Mouse (Mus musculus): ENCODE results near the gene Terb2. TPM values are rescaled to one million over a fixed set of nuclear protein-coding genes. Genes with fewer than 3 reads are reported as not detected.

Terb2 gene
- polyA plus RNA-seq, 1 experiment from 2014 or later, result not detected

DNA sequence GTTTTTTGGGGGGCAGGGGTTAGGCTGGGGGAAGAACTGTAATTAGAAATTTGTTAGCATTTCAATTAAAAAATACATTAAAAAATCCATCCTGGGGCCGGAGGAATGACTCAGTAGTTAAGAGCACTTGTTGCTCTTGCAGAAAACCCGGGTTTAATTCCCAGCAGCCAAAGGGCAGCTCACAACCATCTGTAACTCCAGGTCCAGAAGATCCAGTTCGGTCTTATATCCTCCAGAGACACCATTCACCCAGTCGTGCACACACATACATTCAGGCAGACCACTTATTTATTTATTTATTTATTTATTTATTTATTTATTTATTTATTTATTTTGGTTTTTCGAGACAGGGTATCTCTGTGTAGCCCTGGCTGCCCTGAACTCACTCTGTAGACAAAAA, 47.3 kb downstream of the Terb2 start:
- Histone ChIP-seq H3K27ac (replicated peaks) (no peak overlapping the region), H3K4me3 (replicated peaks) (no peak overlapping the region; the same call in 1 of the 2 replicates), H3K4me2 (peak overlapping the region; percentile 90), H3K9me3 (replicated peaks) (no peaks in the 10 kb centered on the region), H3K36me3 (replicated peaks) (no peaks in the 10 kb centered on the region), H3K27me3 (no peaks in the 10 kb centered on the region), H3K4me1 (replicated peaks) (peaks cover 52% of the 10 kb centered on the region), H3K9ac (no peak overlapping the region)
- ATAC-seq (ENCODE audit: insufficient read depth), result no peak
- 57% methylated on average over 5 of the region's 5 CpGs for WGBS (ENCODE audit: insufficient replicate concordance)

DNA sequence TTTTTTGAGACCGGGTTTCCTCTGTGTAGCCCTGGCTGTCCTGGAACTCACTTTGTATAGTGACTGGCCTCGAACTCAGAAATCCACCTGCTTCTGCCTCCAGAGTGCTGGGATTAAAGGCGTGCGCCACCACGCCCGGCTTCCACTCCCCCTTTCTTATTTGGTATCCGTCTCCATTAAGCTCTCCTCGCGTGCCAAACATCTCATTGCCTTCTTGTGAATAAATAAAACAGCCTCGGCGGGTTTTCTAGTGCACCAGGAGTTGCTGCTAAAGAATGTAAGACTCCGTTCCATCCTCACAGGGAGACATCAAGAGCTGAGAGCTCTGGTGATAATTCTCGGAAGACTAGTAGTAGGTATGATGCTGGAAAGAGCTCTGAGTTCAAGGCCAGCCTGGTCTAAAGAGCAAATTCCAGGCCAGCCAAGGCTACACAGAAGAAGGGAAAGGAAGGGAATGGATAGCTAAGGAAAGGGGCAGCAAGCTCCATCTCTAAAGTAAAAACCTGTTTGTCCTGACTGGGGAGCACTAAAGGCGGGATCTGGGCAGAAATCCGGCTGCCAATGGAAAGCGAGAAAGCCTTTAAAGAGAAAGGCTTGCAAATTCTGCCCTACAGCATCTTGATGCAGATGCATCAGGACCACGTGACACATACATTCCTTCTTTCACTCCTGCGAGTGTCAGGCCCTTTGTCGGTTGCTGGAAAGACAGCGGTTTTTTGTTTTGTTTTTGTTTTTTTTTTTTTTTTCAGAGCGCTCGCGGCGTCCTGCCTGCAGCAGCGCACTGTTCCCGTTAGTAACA, 47.9 kb downstream of the Terb2 start:
- no peak for ATAC-seq (ENCODE audit: insufficient read depth)
- Histone ChIP-seq H3K4me2 (peak overlapping the region; percentile 90), H3K27ac (replicated peaks) (peak overlapping the region; percentile 90), H3K9me3 (replicated peaks) (no peaks in the 10 kb centered on the region), H3K4me1 (replicated peaks) (peaks cover 50% of the 10 kb centered on the region), H3K4me3 (replicated peaks) (peak overlapping the region; percentile 77), H3K27me3 (no peaks in the 10 kb centered on the region), H3K36me3 (replicated peaks) (no peaks in the 10 kb centered on the region), H3K9ac (peak overlapping the region; percentile 74)
- WGBS (ENCODE audit: insufficient replicate concordance), result 10% methylated on average over 26 of the region's 26 CpGs

DNA sequence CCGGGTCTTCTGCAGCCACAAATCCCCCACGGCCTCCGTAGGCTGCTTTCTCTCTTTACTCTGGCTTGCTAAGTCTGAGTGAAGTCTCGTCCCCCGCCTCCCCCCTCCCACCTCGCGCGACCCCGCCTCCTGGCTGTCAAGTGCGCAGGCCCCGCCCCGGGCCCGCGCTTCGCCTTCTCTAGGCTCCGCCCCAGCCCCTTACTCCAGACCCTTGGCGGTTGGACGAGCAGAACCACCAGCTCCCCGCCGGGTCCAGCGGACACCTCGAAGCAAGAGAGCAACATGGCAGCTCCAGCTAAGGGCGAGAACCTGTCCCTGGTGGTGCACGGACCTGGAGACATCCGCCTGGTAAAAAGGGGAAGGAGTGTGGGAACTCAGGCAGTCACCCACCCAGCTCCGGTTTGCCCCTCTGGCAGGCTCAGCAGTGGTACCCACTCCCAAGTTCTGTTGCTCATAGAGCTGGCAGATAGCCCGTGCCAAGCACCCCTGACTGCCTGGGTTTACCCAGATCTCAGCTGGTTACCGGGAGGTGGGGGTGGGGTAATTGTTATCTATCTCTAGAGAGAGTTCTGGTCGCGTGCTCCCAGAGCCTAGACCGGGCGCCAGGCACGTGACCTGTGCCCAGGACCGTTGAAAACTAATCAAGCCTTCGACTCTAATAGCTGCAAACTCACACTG, 48.7 kb downstream of the Terb2 start, which contains the start of gene Sord:
Gene Sord, plus strand, starts transcription at position 139 of the 678 bp plus-strand sequence.
- Histone ChIP-seq H3K27ac (replicated peaks) (peak within 1 kb of the TSS; percentile 90), H3K27me3 (no peaks in the 10 kb centered on the region), H3K4me2 (peak within 1 kb of the TSS; percentile 90), H3K36me3 (replicated peaks) (no peaks in the 10 kb centered on the region), H3K9me3 (replicated peaks) (no peaks in the 10 kb centered on the region), H3K4me1 (replicated peaks) (peaks cover 56% of the 10 kb centered on the region), H3K9ac (peak within 1 kb of the TSS; percentile 74), H3K4me3 (replicated peaks) (peak within 1 kb of the TSS; percentile 77)
- peak; percentile 93 for ATAC-seq (ENCODE audit: insufficient read depth)
- WGBS (ENCODE audit: insufficient replicate concordance), result under 1% methylated on average over 35 of the region's 35 CpGs

DNA sequence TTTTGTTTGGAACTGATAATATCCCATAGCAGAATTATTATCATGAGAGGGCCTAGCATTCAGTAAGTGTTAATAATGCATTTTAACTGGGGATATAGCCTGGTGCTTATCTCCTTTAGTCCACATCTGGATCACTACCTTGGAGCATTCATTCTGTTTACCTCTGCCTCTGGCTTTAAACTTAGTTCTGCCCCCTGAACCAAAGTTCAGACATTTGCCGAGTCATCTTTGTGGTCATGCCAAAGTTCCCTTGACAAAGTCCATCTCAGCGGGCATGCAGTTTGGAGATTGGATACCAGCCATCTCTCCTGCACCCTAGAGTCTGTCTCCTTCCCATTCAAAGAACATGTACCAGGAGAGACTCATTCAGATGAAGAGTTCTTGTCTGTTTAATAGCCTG, 49.4 kb downstream of the Terb2 start:
- Histone ChIP-seq H3K4me3 (replicated peaks) (peak overlapping the region; percentile 77), H3K36me3 (replicated peaks) (no peaks in the 10 kb centered on the region), H3K9ac (peak overlapping the region; percentile 74), H3K4me1 (replicated peaks) (peaks cover 49% of the 10 kb centered on the region), H3K27me3 (no peaks in the 10 kb centered on the region), H3K9me3 (replicated peaks) (no peaks in the 10 kb centered on the region), H3K27ac (replicated peaks) (peak overlapping the region; percentile 90), H3K4me2 (peak overlapping the region; percentile 90)
- 8% methylated on average over 2 of the region's 2 CpGs for WGBS (ENCODE audit: insufficient replicate concordance)
- ATAC-seq (ENCODE audit: insufficient read depth), result peak; percentile 23

DNA sequence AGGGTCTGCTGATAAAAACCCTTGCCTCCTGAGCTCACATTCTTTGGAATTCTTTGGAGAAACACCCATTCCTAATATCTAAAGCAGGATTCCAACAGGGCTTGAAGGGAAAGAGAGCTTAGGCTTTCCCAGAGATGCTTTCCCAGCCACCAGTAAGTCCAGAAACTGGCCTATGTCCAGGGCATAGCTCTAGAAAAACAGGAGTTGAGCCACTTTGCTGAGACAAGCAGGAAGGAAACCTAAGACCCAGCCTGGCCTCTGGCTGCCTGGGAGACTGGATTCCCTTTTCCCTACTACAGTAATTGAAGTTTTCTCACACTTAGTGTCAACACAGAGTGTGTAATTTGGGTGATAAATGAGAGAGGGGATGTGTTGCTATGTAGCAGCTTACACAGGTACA, 50.2 kb downstream of the Terb2 start:
- Histone ChIP-seq H3K27ac (replicated peaks) (peak overlapping the region; percentile 90; the same call in 1 of the 2 replicates), H3K4me2 (peak overlapping the region; percentile 90), H3K27me3 (no peaks in the 10 kb centered on the region), H3K36me3 (replicated peaks) (no peaks in the 10 kb centered on the region), H3K9me3 (replicated peaks) (no peaks in the 10 kb centered on the region), H3K9ac (no peak overlapping the region; the same call in 1 of the 2 replicates), H3K4me3 (replicated peaks) (peak overlapping the region; percentile 77), H3K4me1 (replicated peaks) (peaks cover 58% of the 10 kb centered on the region)
- no peak for ATAC-seq (ENCODE audit: insufficient read depth)

DNA sequence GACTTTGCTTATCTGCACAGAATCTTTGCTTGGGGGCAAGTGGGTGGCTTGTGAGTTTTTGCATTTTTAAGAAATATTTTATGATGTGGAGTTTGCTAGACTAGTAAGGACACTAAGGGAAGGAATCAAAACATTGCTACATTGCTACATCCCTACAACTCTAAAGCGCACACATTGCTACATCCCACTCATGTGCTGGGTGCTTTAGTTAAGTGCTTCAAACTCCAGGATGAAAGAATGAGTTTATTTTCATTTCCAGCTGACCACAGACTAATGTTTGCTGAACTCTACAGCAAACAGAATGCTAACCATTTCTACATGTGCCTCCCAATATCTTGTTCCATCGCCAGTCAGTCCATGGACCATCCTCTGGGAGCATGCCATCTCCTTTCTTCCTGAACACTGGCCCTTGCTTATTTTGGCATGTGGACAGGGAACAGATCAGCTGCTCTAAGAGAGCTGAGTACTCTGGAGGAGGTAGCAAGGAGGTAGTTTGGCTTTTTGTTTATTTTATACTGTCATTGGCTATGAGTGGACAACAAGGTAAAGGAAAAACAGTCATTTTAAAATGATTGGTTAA, 51.9 kb downstream of the Terb2 start:
- peak overlapping the region; percentile 90 for H3K4me2 ChIP-seq

DNA sequence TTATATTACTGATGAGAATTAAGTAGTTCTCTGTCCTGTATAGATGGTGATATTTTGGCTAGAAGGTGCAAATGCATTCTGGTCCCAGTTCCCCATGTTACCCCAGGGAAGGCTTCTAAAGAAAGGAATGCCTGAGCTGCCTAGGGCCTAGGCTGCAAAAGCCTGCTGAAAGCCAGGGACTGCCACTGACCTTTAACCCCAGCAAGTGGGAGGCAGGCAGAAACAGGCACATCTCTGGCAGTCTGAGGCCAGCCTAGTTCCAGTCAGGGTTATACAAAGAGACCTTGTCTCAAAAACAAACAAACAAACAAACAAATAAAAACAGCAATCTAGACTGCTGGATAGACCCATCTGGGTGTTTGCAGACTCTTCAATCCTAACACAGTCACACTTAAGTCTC, 54.7 kb downstream of the Terb2 start:
- no peak overlapping the region for H3K4me3 ChIP-seq (replicated peaks)

More for the DNA sequence above, 51.9 kb downstream of the Terb2 start:
- 76% methylated on average over 2 of the region's 2 CpGs for WGBS (ENCODE audit: insufficient replicate concordance)
- no peak for ATAC-seq (ENCODE audit: insufficient read depth)
- Histone ChIP-seq H3K36me3 (replicated peaks) (no peaks in the 10 kb centered on the region), H3K4me1 (replicated peaks) (peaks cover 64% of the 10 kb centered on the region), H3K27me3 (no peaks in the 10 kb centered on the region), H3K27ac (replicated peaks) (peak overlapping the region; percentile 46; the same call in 1 of the 2 replicates), H3K4me3 (replicated peaks) (no peak overlapping the region), H3K9me3 (replicated peaks) (no peaks in the 10 kb centered on the region), H3K9ac (no peak overlapping the region)

DNA sequence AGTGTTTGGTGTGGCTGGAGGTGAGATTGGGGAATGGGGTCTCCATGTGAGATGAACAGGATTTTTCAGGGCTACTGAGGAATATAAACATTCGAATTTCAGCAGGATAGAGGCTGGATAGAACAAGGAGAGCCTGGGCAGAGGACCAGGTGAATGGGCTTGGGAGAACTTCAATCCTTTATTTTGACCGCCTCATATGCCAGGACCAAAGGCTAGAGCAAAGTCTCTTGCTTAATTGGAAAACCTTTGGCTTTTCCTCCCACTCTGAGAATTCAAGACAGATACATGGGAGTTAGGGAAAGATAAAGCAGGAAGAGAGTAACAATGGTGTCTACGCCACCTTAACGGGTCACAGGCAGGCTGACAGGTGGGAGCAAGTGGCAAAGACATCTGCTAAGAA, 55.2 kb downstream of the Terb2 start:
- ATAC-seq (ENCODE audit: insufficient read depth), result no peak
- H3K9me3 ChIP-seq (replicated peaks), result no peaks in the 10 kb centered on the region
- 72% methylated on average over 4 of the region's 4 CpGs for WGBS (ENCODE audit: insufficient replicate concordance)
- no peaks in the 10 kb centered on the region for H3K27me3 ChIP-seq
- H3K4me2 ChIP-seq, result no peak overlapping the region
- no peak overlapping the region for H3K4me3 ChIP-seq (replicated peaks)
- peaks cover 51% of the 10 kb centered on the region for H3K4me1 ChIP-seq (replicated peaks)
- no peak overlapping the region for H3K9ac ChIP-seq
- H3K36me3 ChIP-seq (replicated peaks), result peaks cover 17% of the 10 kb centered on the region
- H3K27ac ChIP-seq (replicated peaks), result peak overlapping the region; percentile 68

More for the DNA sequence above, 54.7 kb downstream of the Terb2 start:
- no peaks in the 10 kb centered on the region for H3K27me3 ChIP-seq
- H3K9ac ChIP-seq, result no peak overlapping the region
- no peaks in the 10 kb centered on the region for H3K9me3 ChIP-seq (replicated peaks)
- peaks cover 56% of the 10 kb centered on the region for H3K4me1 ChIP-seq (replicated peaks)
- no peak overlapping the region for H3K4me2 ChIP-seq
- ATAC-seq (ENCODE audit: insufficient read depth), result no peak
- peaks cover 13% of the 10 kb centered on the region for H3K36me3 ChIP-seq (replicated peaks)
- H3K27ac ChIP-seq (replicated peaks), result peak overlapping the region; percentile 68

DNA sequence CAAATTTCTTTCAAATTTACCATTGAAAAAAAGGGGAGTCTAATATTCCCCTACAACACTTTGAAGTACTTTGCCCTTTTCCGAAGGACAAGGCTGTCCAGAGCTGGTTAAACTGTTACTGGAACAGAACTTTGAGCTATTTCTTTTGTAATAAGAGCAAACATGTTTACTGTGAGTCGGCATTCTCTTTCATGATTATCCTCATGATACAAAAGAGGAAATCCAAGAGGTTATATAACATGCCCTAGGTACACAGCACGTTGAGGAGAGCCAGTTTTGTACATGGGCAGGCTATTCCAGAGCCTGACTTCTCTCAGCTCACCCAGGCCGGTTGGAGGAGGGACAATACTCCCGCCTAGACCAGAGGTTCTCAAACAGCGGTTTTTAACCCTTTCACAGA, 55.9 kb downstream of the Terb2 start:
- H3K27me3 ChIP-seq, result no peaks in the 10 kb centered on the region
- peak; percentile 55 for ATAC-seq (ENCODE audit: insufficient read depth)
- no peak overlapping the region for H3K9ac ChIP-seq
- peaks cover 45% of the 10 kb centered on the region for H3K4me1 ChIP-seq (replicated peaks)
- WGBS (ENCODE audit: insufficient replicate concordance), result 50% methylated on average over 6 of the region's 6 CpGs
- peak overlapping the region; percentile 68 for H3K27ac ChIP-seq (replicated peaks)
- no peak overlapping the region for H3K4me3 ChIP-seq (replicated peaks)
- peaks cover 24% of the 10 kb centered on the region for H3K36me3 ChIP-seq (replicated peaks)
- H3K9me3 ChIP-seq (replicated peaks), result no peaks in the 10 kb centered on the region
- H3K4me2 ChIP-seq, result no peak overlapping the region

DNA sequence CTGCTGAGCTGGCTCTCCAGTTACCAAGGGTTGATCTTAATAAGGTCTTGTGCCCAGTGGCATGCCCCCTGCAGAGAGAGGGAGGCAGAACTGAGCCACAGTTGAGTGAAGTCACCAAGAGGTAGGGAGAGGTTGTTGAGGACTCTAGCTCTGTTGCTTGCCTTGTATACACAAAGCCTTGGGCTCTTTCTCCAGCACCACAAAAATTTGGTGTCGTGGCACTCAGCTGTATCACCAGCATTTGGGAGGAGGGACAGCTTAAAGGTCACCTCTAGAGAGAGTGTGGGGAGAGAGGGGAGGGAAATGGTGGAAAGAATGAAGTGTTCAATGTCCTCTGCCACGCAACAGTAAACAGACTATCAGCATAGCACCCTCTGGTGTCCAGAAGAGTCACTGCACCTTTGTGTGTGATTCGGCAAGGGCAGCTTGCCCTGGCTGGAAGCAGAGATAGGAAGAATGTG, 57.6 kb downstream of the Terb2 start:
- Histone ChIP-seq H3K36me3 (replicated peaks) (peaks cover 42% of the 10 kb centered on the region), H3K9me3 (replicated peaks) (no peaks in the 10 kb centered on the region), H3K4me3 (replicated peaks) (no peak overlapping the region), H3K27me3 (no peaks in the 10 kb centered on the region), H3K27ac (replicated peaks) (peak overlapping the region; percentile 35), H3K4me1 (replicated peaks) (peaks cover 36% of the 10 kb centered on the region), H3K4me2 (no peak overlapping the region), H3K9ac (no peak overlapping the region)
- WGBS (ENCODE audit: insufficient replicate concordance), result under 1% methylated on average over 3 of the region's 3 CpGs
- peak; percentile 54 for ATAC-seq (ENCODE audit: insufficient read depth)

DNA sequence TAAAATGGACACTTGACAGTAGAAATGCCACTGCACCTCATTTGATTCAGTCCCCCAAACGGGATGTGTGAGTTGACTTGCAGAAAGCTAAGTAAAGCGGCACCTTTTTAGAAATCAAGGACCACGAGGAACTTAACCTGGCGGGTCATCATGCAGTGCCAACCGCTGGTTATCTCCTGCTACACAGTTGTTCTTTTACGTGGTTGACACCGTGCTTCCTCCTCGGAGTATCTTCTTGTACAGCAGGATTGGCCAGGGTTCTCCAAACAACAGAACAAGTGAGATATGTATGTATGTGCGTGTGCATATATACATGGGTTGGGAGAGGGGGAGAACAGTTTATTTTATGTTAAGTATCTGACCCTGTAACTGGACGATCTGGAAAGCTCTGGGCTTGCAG, 61.7 kb downstream of the Terb2 start:
- no peaks in the 10 kb centered on the region for H3K9me3 ChIP-seq (replicated peaks)
- ATAC-seq (ENCODE audit: insufficient read depth), result no peak
- no peak overlapping the region for H3K4me3 ChIP-seq (replicated peaks)
- no peak overlapping the region for H3K9ac ChIP-seq
- peaks cover 17% of the 10 kb centered on the region for H3K4me1 ChIP-seq (replicated peaks)
- H3K36me3 ChIP-seq (replicated peaks), result peaks cover 79% of the 10 kb centered on the region
- WGBS (ENCODE audit: insufficient replicate concordance), result 67% methylated on average over 10 of the region's 10 CpGs
- no peak overlapping the region for H3K4me2 ChIP-seq
- no peaks in the 10 kb centered on the region for H3K27me3 ChIP-seq
- H3K27ac ChIP-seq (replicated peaks), result no peak overlapping the region

Data from liver, embryonic 15.5 days (tissue).